Mouse (Mus musculus) neural tube, embryonic 12.5 days (tissue): ENCODE measurements around the gene Mea1. TPM values are rescaled to one million over a fixed set of nuclear protein-coding genes. Genes with fewer than 3 reads are reported as not detected.

Source experiments
- ATAC-seq: fragments of 200-750 bp; cut with Nextera tagmentation; 2 replicates; pipeline ENCODE4 v1.8.0; 2017; ENCODE audit warnings: low read depth, mild to moderate bottlenecking, moderate TSS enrichment, moderate library complexity; ENCODE audit not compliant: low FRiP score
- H3K27ac ChIP-seq: fragments of 300-500 bp; sonication (generic); 2 replicates; pipeline ENCODE4 v1.5.1; 2016
- H3K27me3 ChIP-seq: fragments of 300-500 bp; sonication (generic); replicated peaks from 2 replicates; pipeline ENCODE4 v1.6.1; 2016; ENCODE audit warnings: mild to moderate bottlenecking
- H3K36me3 ChIP-seq: fragments of 300-500 bp; sonication (generic); 2 replicates; pipeline ENCODE4 v1.6.1; 2016; ENCODE audit warnings: mild to moderate bottlenecking
- H3K4me1 ChIP-seq: fragments of 300-500 bp; sonication (generic); 2 replicates; pipeline ENCODE4 v1.6.1; 2016
- H3K4me2 ChIP-seq: fragments of 300-500 bp; sonication (generic); replicated peaks from 2 replicates; pipeline ENCODE4 v1.6.1; 2016; ENCODE audit warnings: mild to moderate bottlenecking
- H3K4me3 ChIP-seq: fragments of 300-500 bp; sonication (generic); 2 replicates; pipeline ENCODE4 v1.5.1; 2016
- H3K9ac ChIP-seq: fragments of 300-500 bp; sonication (generic); 2 replicates; pipeline ENCODE4 v1.6.1; 2016; ENCODE audit warnings: mild to moderate bottlenecking
- H3K9me3 ChIP-seq: fragments of 300-500 bp; sonication (generic); 2 replicates; pipeline ENCODE4 v1.6.1; 2016; ENCODE audit warnings: mild to moderate bottlenecking
- WGBS: fragments of 180-500 bp; shearing (Covaris S2); methylation state at CpG from one replicate; pipeline ENCODE4 v1.1.7; 2016; 5-methylcytosine and 5-hydroxymethylcytosine counted together
- polyA plus RNA-seq: library from polyadenylated mRNA; unstranded; fragments of >200 nt; fragmentation: Nextera tagmentation; extraction: Ambion mirVana; gene quantifications from 2 replicates; pipeline ENCODE4 v1.2.1, GENCODE M21; 2016

Mea1 gene
- polyA plus RNA-seq, 1 experiment from 2014 or later: 178 TPM

GRCm38 (mm10) chr17:46649811-46650210 lies 28.8 kb upstream of the Mea1 start:
- WGBS: 34% methylated on average over 15 of the region's 15 CpGs
- peaks cover 53% of the 10 kb centered on the region for H3K4me1 ChIP-seq

GRCm38 (mm10) chr17:46650232-46651031 lies 28.2 kb upstream of the Mea1 start, which contains the start of gene Cul7:
Gene Cul7, plus strand, starts transcription at chr17:46650337.
- H3K4me2 ChIP-seq: peak within 1 kb of the TSS; percentile 91
- under 1% methylated on average over 58 of the region's 58 CpGs for whole genome bisulfite sequencing
- peak; percentile 89 for ATAC-seq
- peaks cover 44% of the 10 kb centered on the region for H3K36me3 ChIP-seq
- H3K27me3 ChIP-seq: no peaks in the 10 kb centered on the region
- no peaks in the 10 kb centered on the region for H3K9me3 ChIP-seq
- peak within 1 kb of the TSS; percentile 92 for H3K9ac ChIP-seq
- H3K4me1 ChIP-seq: peaks cover 46% of the 10 kb centered on the region
- peak within 1 kb of the TSS; percentile 67 for H3K4me3 ChIP-seq
- peak within 1 kb of the TSS; percentile 92 for H3K27ac ChIP-seq

More at GRCm38 (mm10) chr17:46649811-46650210, 28.8 kb upstream of the Mea1 start:
- Histone ChIP-seq H3K4me2 (peak overlapping the region; percentile 91), H3K4me3 (peak overlapping the region; percentile 67), H3K9ac (peak overlapping the region; percentile 92), H3K9me3 (no peaks in the 10 kb centered on the region), H3K27ac (peak overlapping the region; percentile 92), H3K27me3 (no peaks in the 10 kb centered on the region), H3K36me3 (peaks cover 41% of the 10 kb centered on the region)
- no peak for ATAC-seq

- Histone ChIP-seq H3K4me2 (peak overlapping the region; percentile 91), H3K27me3 (no peaks in the 10 kb centered on the region), H3K9ac (peak overlapping the region; percentile 92), H3K4me3 (peak overlapping the region; percentile 67), H3K9me3 (no peaks in the 10 kb centered on the region), H3K27ac (no peak overlapping the region), H3K4me1 (peaks cover 46% of the 10 kb centered on the region), H3K36me3 (peaks cover 53% of the 10 kb centered on the region)
- WGBS: 81% methylated on average over 17 of the region's 17 CpGs
- ATAC-seq: no peak
These were observed 27.3 kb upstream of the Mea1 start for GRCm38 (mm10) chr17:46651292-46651691.

- 78% methylated on average over 20 of the region's 20 CpGs for WGBS
- 0 out of 2 replicates have a peak overlapping the region, but pooled peaks have one; percentile 67 for H3K4me3 ChIP-seq
- H3K36me3 ChIP-seq: peaks cover 60% of the 10 kb centered on the region
- no peak overlapping the region for H3K27ac ChIP-seq
- H3K9me3 ChIP-seq: no peaks in the 10 kb centered on the region
- no peak for ATAC-seq
- H3K27me3 ChIP-seq: no peaks in the 10 kb centered on the region
- peak overlapping the region; percentile 92 for H3K9ac ChIP-seq
- H3K4me2 ChIP-seq: peak overlapping the region; percentile 91
- peaks cover 40% of the 10 kb centered on the region for H3K4me1 ChIP-seq
These were observed 26.6 kb upstream of the Mea1 start for GRCm38 (mm10) chr17:46651755-46652547.

- H3K4me1 ChIP-seq: peaks cover 26% of the 10 kb centered on the region
- H3K4me2 ChIP-seq: no peak overlapping the region
- no peak overlapping the region for H3K4me3 ChIP-seq
- ATAC-seq: no peak
- no peaks in the 10 kb centered on the region for H3K9me3 ChIP-seq
- peaks cover 89% of the 10 kb centered on the region for H3K36me3 ChIP-seq
- no peak overlapping the region for H3K27ac ChIP-seq
- no peak overlapping the region for H3K9ac ChIP-seq
- WGBS: 77% methylated on average over 6 of the region's 6 CpGs
- no peaks in the 10 kb centered on the region for H3K27me3 ChIP-seq
These were observed 22.5 kb upstream of the Mea1 start for GRCm38 (mm10) chr17:46656054-46656453.

- peaks cover 97% of the 10 kb centered on the region for H3K36me3 ChIP-seq
- ATAC-seq: no peak
These were observed 17.2 kb upstream of the Mea1 start for GRCm38 (mm10) chr17:46661351-46661750.

GRCm38 (mm10) chr17:46661981-46662380 lies 16.6 kb upstream of the Mea1 start:
- no peaks in the 10 kb centered on the region for H3K4me1 ChIP-seq
- WGBS: 94% methylated on average over 12 of the region's 12 CpGs
- no peak for ATAC-seq

More at GRCm38 (mm10) chr17:46661351-46661750, 17.2 kb upstream of the Mea1 start:
- no peak overlapping the region for H3K4me2 ChIP-seq
- H3K9me3 ChIP-seq: no peaks in the 10 kb centered on the region
- no peak overlapping the region for H3K9ac ChIP-seq
- H3K4me1 ChIP-seq: no peaks in the 10 kb centered on the region
- WGBS: 93% methylated on average over 9 of the region's 9 CpGs
- H3K27me3 ChIP-seq: no peaks in the 10 kb centered on the region
- H3K27ac ChIP-seq: no peak overlapping the region
- H3K4me3 ChIP-seq: no peak overlapping the region

GRCm38 (mm10) chr17:46662730-46663129 lies 15.9 kb upstream of the Mea1 start:
- WGBS: 96% methylated on average over 5 of the region's 5 CpGs
- peaks cover 94% of the 10 kb centered on the region for H3K36me3 ChIP-seq

More at GRCm38 (mm10) chr17:46661981-46662380, 16.6 kb upstream of the Mea1 start:
- H3K9ac ChIP-seq: no peak overlapping the region
- H3K27ac ChIP-seq: no peak overlapping the region
- H3K4me3 ChIP-seq: no peak overlapping the region
- H3K36me3 ChIP-seq: peaks cover 97% of the 10 kb centered on the region
- H3K27me3 ChIP-seq: no peaks in the 10 kb centered on the region
- H3K9me3 ChIP-seq: no peaks in the 10 kb centered on the region
- no peak overlapping the region for H3K4me2 ChIP-seq

GRCm38 (mm10) chr17:46667712-46668111 lies 10.9 kb upstream of the Mea1 start:
- Histone ChIP-seq H3K4me2 (no peak overlapping the region), H3K4me1 (no peaks in the 10 kb centered on the region), H3K9me3 (no peaks in the 10 kb centered on the region), H3K27ac (no peak overlapping the region), H3K27me3 (no peaks in the 10 kb centered on the region), H3K9ac (no peak overlapping the region), H3K4me3 (no peak overlapping the region), H3K36me3 (peaks cover 75% of the 10 kb centered on the region)
- ATAC-seq: no peak
- 92% methylated on average over 16 of the region's 16 CpGs for WGBS

More at GRCm38 (mm10) chr17:46662730-46663129, 15.9 kb upstream of the Mea1 start:
- Histone ChIP-seq H3K4me2 (no peak overlapping the region), H3K9me3 (no peaks in the 10 kb centered on the region), H3K27me3 (no peaks in the 10 kb centered on the region), H3K4me3 (no peak overlapping the region), H3K27ac (no peak overlapping the region), H3K9ac (no peak overlapping the region), H3K4me1 (no peaks in the 10 kb centered on the region)
- no peak for ATAC-seq

- H3K4me2 ChIP-seq: no peak overlapping the region
- ATAC-seq: no peak
- H3K4me3 ChIP-seq: no peak overlapping the region
- no peaks in the 10 kb centered on the region for H3K27me3 ChIP-seq
- 96% methylated on average over 10 of the region's 10 CpGs for WGBS
- H3K9me3 ChIP-seq: no peaks in the 10 kb centered on the region
- H3K4me1 ChIP-seq: peaks cover 17% of the 10 kb centered on the region
- H3K9ac ChIP-seq: no peak overlapping the region
- H3K36me3 ChIP-seq: peaks cover 57% of the 10 kb centered on the region
- H3K27ac ChIP-seq: no peak overlapping the region
These were observed 8.7 kb upstream of the Mea1 start for GRCm38 (mm10) chr17:46669911-46670310.

GRCm38 (mm10) chr17:46673850-46674529 lies 4.6 kb upstream of the Mea1 start, which contains the start of gene Rrp36:
Gene Rrp36, minus strand, starts transcription at chr17:46674352.
- H3K27me3 ChIP-seq: no peaks in the 10 kb centered on the region
- no peaks in the 10 kb centered on the region for H3K9me3 ChIP-seq
- peak; percentile 87 for ATAC-seq
- peaks cover 63% of the 10 kb centered on the region for H3K36me3 ChIP-seq
- H3K9ac ChIP-seq: peak within 1 kb of the TSS; percentile 68
- H3K27ac ChIP-seq: 0 out of 2 replicates have a peak within 1 kb of the TSS, but pooled peaks have one; percentile 27
- peaks cover 21% of the 10 kb centered on the region for H3K4me1 ChIP-seq
- 1% methylated on average over 43 of the region's 43 CpGs for WGBS
- H3K4me3 ChIP-seq: peak within 1 kb of the TSS; percentile 79
- peak within 1 kb of the TSS; percentile 88 for H3K4me2 ChIP-seq
